Mouse (Mus musculus) frontal cortex, postnatal 25 days (tissue): ENCODE results near the gene Tmem108.

Experiments used
- DNase-seq, 2 experiments: peaks; one replicate each; pipeline ENCODE4 v3.0.0; 2022; ENCODE audit warnings: low spot score in 2 of 2

Gene Tmem108

GRCm38 (mm10) chr9:103459307-103459706, 302.3 kb downstream of the Tmem108 start:
- DNase-seq, result no peak

GRCm38 (mm10) chr9:103449651-103450050, 312.0 kb downstream of the Tmem108 start:
- no peak for DNase-seq

GRCm38 (mm10) chr9:103449092-103449491, 312.5 kb downstream of the Tmem108 start:
- DNase-seq, result no peak

GRCm38 (mm10) chr9:103444656-103445055, 317.0 kb downstream of the Tmem108 start:
- DNase-seq, result no peak

- no peak for DNase-seq
Measured at GRCm38 (mm10) chr9:103443824-103444185, 317.8 kb downstream of the Tmem108 start.

GRCm38 (mm10) chr9:103443121-103443823, 318.4 kb downstream of the Tmem108 start:
- DNase-seq, result no peak

GRCm38 (mm10) chr9:103440597-103440996, 321.0 kb downstream of the Tmem108 start:
- no peak for DNase-seq

- DNase-seq, result no peak
Measured at GRCm38 (mm10) chr9:103437104-103437503, 324.5 kb downstream of the Tmem108 start.

GRCm38 (mm10) chr9:103434116-103434515, 327.5 kb downstream of the Tmem108 start:
- DNase-seq, result no peak
